Mouse (Mus musculus): ENCODE data around the gene Fgfr2. TPM values are rescaled to one million over a fixed set of nuclear protein-coding genes. Genes with fewer than 3 reads are reported as not detected.

Gene Fgfr2
- total RNA-seq (2021): 10 to 100 TPM; 44.0 to 52.8 TPM
- long read RNA-seq, experiment 1, transcript Fgfr2-215 (18 exons, 3,323 nt): major isoform, 8 of 122 reads
- long read RNA-seq, experiment 1, partial matches to known transcripts: 13 of 122 reads
- long read RNA-seq, experiment 1, other reads (novel, unspliced or antisense): 101 of 122 reads
- long read RNA-seq, experiment 2, partial matches to known transcripts: 6 of 55 reads
- long read RNA-seq, experiment 2, other reads (novel, unspliced or antisense): 49 of 55 reads

- DNase-seq (ENCODE audit: low spot score in 2 of 2): peak; percentile 13 to 36
These were observed at the start of gene Fgfr2 for GRCm38 (mm10) chr7:133123244-133123998. Gene Fgfr2 (minus strand): TSS chr7:133123350.

DNA sequence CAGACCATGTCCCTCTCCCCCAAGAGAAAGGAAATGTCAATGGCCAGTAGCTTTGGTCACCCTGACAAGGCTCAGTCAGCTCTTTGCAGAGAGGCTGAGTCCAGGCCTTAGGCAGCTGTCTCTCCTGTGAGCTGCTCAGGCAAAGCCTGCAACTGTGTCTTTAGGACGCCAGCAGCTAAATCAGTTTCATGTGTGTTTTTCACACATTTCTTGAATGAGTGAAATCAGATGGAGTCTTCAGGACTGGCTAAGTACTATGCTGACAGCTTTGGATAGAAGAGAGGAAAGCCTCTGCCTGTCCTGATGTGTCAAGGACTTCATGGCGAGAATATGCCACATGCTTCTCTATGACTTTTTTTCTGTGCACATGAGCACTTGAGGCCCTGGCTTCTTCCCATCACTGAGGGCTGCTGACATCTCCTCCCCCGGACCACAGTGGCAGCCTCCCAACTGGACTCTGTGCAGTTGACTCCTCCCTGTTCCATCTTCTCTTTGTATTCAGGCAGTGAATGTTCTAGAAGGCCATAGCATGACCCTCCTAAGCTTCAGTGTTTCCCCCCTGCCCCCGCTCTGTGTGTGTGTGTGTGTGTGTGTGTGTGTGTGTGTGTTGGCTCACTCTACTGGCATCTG, 48.4 kb upstream of the Fgfr2 start:
- no peak for DNase-seq (ENCODE audit: low spot score in 2 of 2)

GRCm38 (mm10) chr7:133168928-133169327, 45.8 kb upstream of the Fgfr2 start:
- no peak for DNase-seq (ENCODE audit: low spot score in 2 of 2)

- DNase-seq (ENCODE audit: low spot score in 2 of 2): no peak
These were observed 44.8 kb upstream of the Fgfr2 start for GRCm38 (mm10) chr7:133167903-133168302.

DNA sequence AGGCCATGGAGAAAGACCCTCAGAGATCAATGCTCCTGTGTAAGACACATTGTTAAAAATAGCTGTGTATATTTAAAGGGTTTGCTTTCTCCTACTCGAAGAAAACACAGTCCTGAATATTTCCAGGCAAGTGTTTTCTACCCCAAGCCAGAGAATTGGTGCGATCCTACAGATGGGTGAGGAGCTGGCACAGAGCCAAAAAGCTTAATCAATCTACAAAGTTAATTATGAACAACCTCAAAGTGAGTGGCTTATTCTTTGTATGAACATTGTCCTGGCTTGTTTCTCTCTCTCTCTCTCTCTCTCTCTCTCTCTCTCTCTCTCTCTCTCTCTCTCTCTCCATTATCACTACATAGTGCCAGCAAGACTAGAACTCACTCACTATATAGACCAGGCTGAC, 41.6 kb upstream of the Fgfr2 start:
- no peak for DNase-seq (ENCODE audit: low spot score in 2 of 2)

DNA sequence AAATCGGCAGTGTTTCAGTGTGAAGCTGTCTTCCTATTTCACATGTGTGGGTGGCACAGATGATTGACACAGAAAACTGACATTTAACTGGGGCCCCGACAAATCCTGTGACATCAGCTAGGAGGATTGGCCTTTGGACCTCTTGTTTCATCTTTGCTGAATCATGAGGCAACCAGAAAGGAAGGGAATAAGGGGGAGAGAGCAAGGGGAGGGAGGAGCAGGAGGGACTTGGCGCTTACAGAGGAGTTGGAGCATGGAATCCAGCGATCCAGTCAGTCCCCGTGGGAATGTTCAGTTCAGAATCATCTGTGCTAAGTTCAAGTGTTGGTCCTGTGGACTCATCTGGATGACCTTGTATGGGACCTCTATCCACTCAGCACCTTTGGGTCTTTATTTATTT, 39.9 kb upstream of the Fgfr2 start:
- DNase-seq (ENCODE audit: low spot score in 2 of 2): no peak

- DNase-seq (ENCODE audit: low spot score in 2 of 2): no peak
These were observed 39.0 kb upstream of the Fgfr2 start for GRCm38 (mm10) chr7:133162131-133162530.

- no peak for DNase-seq (ENCODE audit: low spot score in 2 of 2)
These were observed 38.4 kb upstream of the Fgfr2 start for GRCm38 (mm10) chr7:133161362-133162080.

DNA sequence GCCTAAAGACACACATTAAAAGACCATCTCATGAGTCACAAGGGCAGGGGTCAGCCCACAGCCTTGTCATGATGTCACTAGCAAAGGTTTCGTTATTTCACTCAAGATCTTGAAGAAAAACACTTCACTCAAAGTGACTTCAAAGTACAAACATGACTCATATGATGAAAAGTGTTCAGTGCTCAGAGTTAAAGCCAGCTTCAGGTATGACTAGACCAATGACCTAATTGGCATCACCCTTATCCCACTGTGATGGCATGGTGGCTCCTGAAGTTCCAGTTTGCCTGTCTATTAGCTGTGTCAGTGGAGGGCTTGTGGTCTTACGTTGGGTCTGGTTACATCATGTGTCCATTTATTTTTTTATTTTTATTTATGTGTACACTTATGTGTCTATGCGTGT, 36.4 kb upstream of the Fgfr2 start:
- DNase-seq (ENCODE audit: low spot score in 2 of 2): no peak

GRCm38 (mm10) chr7:133155621-133156020, 32.5 kb upstream of the Fgfr2 start:
- DNase-seq (ENCODE audit: low spot score in 2 of 2): no peak

DNA sequence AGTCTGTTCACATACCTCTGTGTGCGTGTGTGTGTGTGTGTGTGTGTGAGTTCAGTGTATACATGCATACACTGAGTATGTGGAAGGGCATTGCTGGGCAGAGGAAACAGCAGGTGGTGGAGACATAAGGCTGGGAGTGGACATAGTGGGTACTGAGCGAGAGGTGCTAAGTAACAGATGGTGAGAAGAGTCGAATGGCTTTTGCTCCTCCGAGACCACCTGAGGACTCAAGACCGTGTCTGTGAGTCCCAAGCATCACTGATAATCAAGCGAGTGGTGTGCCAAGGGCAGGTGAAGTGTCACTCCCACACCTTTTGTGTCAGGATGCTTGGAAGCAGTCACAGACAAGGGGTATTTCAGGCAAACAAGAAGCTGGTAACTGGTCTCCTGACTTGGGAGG, 31.7 kb upstream of the Fgfr2 start:
- no peak for DNase-seq (ENCODE audit: low spot score in 2 of 2)

GRCm38 (mm10) chr7:133139689-133140336, 16.7 kb upstream of the Fgfr2 start:
- DNase-seq (ENCODE audit: low spot score in 2 of 2): no peak

- no peak for DNase-seq (ENCODE audit: low spot score in 2 of 2)
These were observed 10.4 kb upstream of the Fgfr2 start for GRCm38 (mm10) chr7:133133552-133133951.

GRCm38 (mm10) chr7:133132702-133133101, 9.6 kb upstream of the Fgfr2 start:
- no peak for DNase-seq (ENCODE audit: low spot score in 2 of 2)

- no peak for DNase-seq (ENCODE audit: low spot score in 2 of 2)
These were observed 1.7 kb upstream of the Fgfr2 start for GRCm38 (mm10) chr7:133124701-133125485.

GRCm38 (mm10) chr7:133123999-133124700, 1.0 kb upstream of the Fgfr2 start, which contains the start of gene Ctbp2:
Gene Ctbp2 (minus strand): TSS chr7:133124354.
- DNase-seq (ENCODE audit: low spot score in 2 of 2): peak; percentile 37 to 47

- DNase-seq (ENCODE audit: low spot score in 2 of 2): peak; percentile 19 to 44
These were observed 539 bp downstream of the Fgfr2 start for GRCm38 (mm10) chr7:133122379-133123243.

GRCm38 (mm10) chr7:133121661-133122378, 1.3 kb downstream of the Fgfr2 start:
- DNase-seq (ENCODE audit: low spot score in 2 of 2): peak; percentile 9 to 20

Data from left cerebral cortex, adult 18-20 months (tissue).